Mouse (Mus musculus): ENCODE measurements around the gene Grm7. TPM values are rescaled to one million over a fixed set of nuclear protein-coding genes. Genes with fewer than 3 reads are reported as not detected.

Gene Grm7
- polyA plus RNA-seq, 1 experiment: 0.27 TPM

DNA sequence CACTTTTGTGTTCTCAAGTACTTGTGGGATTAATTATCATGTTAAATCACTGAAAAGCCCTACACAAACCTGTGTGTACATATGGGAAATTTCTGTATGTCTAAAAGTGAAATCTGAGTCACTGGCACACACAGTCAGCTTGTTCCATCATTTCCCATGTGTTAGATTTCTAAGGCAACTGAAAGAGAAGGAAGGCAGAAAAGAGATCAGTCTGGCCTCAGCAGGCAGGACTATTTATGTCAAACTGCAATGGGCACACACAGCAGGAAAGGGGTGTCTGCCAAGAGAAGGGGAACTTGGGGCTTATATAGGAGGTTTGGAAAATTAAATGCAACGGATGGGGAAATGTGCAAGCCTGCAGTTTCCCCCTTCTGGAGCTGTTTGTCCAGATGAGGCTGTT lies 913.2 kb downstream of the Grm7 start:
- no peak for DNase-seq (ENCODE audit: low read depth)

DNA sequence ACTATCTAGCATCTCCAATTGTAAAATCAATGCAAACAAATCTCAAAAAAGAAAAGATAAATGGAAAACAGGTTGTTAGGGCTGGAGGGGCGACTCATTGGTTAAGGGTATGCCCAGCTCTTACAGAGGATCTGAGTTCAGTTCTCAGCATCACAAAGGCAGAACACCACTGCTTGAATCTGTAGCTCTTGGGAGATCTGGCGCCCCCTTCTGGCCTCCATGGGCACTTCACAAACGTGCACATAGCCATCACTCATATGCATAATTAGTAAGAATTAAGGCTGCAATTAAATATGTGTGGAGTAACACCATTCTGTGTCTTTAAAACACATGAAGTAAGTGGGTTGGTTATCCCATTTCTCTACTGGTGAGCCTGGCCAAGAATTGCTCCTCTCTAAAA lies 914.1 kb downstream of the Grm7 start:
- DNase-seq (ENCODE audit: low read depth): no peak

DNA sequence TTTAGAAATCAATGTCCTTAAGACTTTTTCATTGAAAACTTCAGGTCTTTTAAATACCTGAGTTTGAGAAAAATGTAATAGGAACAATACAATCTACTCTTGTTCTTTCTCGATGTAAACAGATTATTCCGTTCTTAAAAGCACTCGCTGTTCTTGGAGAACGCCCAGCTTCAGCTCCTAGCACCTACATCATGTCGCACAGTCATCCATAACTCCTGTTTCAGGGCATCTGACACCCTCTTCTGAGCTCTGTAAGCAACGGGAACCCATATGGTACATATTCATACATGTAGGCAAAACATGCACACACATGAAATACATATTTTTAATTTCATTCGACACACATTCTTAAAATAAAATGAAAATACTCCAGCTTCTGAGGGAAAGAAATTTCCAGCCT lies 916.0 kb downstream of the Grm7 start:
- no peak for DNase-seq (ENCODE audit: low read depth)

DNA sequence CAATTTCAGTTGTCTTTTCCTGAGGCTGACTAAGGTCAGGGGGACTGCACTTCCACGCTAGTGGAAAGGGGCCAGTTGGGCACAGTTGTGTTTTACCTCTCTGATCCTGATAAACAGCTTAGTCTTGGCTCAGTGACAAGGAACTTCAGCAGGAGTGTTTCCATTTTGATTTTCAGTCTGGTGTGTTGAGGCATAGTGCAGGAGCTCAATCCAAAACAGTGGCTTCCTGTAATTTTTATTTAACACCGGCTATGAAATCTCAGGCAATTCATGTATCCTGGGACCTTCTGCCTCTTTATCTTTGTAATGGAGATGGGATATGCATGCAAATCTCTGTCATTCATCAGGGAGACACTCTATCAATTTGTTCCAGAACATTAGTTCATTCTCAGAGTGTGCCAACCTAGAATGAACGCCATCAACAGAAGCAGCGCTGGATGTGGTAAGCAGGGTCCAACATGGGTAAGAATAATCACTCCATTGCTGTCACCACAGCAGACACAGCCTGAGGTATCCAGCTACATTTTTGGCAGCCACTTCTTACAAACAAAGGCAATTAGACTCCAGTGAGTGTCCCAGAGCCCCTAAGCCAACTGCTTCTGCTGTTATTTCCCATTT lies 926.2 kb downstream of the Grm7 start:
- no peak for DNase-seq (ENCODE audit: low read depth)

DNA sequence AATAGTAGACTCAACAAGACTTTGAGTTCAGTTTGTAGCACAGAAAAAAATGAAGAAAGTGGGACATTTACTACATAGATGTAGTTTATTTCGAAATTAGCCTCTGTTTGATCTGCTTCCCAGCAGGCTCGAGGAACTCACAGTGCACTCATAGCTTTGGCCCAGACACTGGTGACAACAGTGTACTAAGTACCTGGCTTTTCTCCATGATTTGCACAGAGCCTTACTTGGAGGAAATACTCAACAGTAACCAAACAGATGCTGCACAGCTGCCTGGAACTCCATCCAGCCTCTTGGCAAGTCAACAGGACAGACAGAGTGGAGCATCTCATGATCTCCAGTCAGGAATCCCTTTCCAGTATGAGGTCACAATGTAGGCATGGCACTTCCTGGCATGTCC lies 939.5 kb downstream of the Grm7 start:
- no peak for DNase-seq (ENCODE audit: low read depth)

DNA sequence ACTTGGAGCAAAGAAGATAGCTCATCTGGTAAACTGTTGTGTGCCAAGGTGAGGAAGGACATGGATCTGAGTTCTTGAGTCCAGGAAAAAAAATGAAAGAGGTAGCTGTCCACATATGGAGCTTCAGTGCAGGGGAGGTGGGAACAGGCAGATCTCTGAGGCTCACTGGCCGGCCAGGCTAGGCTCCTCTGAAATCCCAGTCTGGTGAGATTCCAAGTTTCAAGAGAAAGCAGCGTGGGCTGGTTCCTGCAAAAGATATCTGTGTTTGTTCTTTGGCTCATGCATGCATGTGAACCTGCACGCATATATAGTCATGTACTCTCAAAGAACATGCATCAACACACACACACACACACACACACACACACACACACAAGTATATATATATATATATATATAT lies 942.2 kb downstream of the Grm7 start:
- no peak for DNase-seq (ENCODE audit: low read depth)

DNA sequence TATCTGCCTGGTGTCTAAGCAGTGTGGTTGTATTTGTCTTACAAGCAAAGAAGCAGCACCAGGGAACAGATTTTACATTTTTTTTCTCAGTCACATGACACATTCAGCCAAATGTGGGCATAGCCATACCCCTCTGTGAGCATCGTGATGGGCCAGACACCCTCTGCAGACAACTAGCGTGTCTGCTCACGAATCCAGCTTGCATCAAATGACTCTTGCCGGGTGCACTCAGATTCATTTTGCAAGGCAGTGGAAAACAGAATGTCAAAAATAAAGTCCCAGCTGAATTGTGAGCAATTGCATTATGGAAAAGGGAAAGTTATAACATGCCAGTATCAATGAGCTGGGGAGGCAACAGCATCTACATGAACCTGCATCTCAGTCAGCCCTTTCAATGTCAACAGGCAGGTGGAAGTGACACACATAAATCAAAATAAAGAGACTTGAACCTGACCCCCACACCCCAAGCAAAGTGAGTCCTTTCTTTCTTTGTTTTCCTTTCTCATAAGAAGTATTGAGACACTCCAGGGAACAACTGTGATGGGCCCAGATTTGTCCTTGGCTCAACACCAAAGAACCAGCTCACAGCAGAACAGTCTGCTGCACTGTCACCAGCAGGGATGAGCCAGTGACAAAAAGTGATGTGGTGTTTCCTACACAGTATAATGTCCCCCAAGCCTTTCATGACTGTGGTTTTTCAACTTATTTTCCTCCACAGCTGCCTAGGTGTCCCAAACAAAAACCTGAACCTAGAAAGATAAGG lies 956.7 kb downstream of the Grm7 start:
- DNase-seq (ENCODE audit: low read depth): no peak

DNA sequence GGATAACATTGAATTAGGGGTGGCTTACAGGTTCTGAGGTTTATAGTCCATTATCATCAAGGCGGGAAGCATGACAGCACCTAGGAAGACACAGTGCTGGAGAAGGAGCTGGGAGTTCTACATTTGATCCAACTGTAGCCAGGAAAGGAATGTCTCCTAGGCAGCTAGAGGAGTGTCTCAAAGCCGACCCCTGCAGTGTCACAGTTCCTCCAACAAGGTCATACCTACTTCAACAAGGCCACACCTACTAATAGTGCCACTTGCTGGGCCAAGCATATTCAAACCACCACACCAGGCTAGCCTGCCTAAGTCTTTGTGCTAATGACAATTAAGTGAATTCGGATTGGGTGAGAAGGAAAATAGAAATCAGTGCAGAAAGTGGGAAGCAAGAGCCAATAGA lies 965.0 kb downstream of the Grm7 start:
- DNase-seq (ENCODE audit: low read depth): no peak

DNA sequence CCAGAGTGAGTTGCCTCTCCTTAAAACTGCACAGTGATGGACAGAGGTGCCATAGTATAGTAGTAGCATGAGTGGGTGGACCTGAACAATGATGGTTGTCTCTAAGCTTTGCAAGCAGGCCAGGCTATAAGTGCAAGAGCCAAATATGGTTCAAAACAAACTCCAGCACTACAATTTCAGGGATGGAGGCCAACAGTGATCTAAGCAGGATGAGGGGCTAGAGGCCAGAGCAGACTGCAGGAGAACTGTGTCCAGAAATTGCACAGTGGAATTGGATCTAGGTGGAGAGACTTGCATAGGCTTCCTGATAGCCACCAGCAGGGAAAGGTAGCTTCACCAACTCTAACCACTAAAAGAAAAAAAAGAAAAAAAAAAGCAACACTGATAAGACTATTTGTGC lies 968.5 kb downstream of the Grm7 start:
- no peak for DNase-seq (ENCODE audit: low read depth)

All from gonadal fat pad, adult 2 months (tissue).